Mouse (Mus musculus): ENCODE results near the gene Gde1. TPM values are rescaled to one million over a fixed set of nuclear protein-coding genes. Genes with fewer than 3 reads are reported as not detected.

The Gde1 gene
- polyA plus RNA-seq, 1 experiment from 2014 or later = 115 TPM

DNA sequence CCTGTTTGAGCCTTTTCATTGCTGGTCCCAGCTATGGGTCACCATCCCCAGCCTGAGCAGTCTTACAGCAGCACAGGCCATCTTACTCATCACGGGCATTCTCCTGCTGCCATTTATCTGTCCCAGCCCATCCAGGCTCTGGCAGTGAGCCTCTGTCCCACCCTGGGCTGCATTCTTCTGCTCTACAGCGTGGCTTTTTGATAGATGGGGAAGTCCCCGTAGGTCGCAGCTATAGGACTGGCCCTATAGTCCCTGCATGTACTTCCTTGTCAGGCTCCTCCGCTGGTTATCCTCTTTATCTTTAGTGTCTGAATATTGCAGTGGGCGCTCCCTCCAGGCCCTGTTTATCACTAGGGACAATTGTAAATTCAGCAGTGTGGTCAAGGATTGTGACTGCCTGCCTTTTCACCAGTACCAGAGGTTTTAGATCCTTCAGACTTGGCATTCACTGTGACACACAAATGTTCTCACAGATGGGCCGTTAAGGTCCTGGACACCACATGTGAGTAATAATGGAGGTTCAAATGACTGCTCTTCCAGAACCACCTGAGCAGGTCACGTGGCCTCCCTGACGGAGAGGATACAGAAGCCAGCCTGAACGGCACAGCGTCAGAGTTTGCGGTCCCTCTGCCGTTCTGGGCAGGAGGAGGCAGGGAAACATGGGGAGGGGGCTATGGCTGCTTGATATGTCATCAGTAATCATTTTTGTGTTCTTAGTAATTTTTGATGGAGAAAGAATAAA lies 23.4 kb upstream of the Gde1 start:
- no peak for ATAC-seq (ENCODE audit: low FRiP score)
- no peak overlapping the region for H3K4me2 ChIP-seq (replicated peaks)
- 93% methylated on average over 13 of the region's 13 CpGs for WGBS

DNA sequence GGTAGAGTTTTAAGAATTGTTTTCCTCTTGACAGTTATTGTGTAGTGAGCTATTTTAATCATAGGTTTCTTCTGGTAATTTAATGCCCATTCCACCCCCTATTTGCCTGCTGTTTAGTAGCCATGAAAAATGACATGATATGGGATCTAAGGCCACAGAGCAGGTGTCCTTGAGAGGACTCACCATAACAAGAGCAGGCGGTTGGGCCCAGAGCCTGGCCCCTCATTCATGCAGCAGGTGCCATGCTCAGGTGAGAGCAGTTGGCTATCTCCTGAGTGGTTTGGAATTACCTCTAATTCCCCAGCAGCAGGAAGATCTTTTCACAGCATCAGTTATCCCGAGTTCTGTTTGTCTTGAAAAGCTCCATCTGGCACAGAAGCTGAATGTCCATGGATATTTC lies 19.9 kb upstream of the Gde1 start:
- Histone ChIP-seq H3K27ac (no peak overlapping the region), H3K27me3 (no peaks in the 10 kb centered on the region), H3K4me2 (replicated peaks) (no peak overlapping the region), H3K36me3 (peaks cover 80% of the 10 kb centered on the region), H3K4me3 (no peak overlapping the region), H3K9ac (no peak overlapping the region), H3K9me3 (replicated peaks) (no peaks in the 10 kb centered on the region), H3K4me1 (no peaks in the 10 kb centered on the region)
- WGBS = 88% methylated on average over 2 of the region's 2 CpGs
- ATAC-seq (ENCODE audit: low FRiP score) = no peak

More for the DNA sequence above, 23.4 kb upstream of the Gde1 start:
- Histone ChIP-seq H3K4me1 (no peaks in the 10 kb centered on the region), H3K4me3 (no peak overlapping the region), H3K9me3 (replicated peaks) (no peaks in the 10 kb centered on the region), H3K36me3 (peaks cover 79% of the 10 kb centered on the region), H3K27ac (no peak overlapping the region), H3K27me3 (no peaks in the 10 kb centered on the region), H3K9ac (no peak overlapping the region)

DNA sequence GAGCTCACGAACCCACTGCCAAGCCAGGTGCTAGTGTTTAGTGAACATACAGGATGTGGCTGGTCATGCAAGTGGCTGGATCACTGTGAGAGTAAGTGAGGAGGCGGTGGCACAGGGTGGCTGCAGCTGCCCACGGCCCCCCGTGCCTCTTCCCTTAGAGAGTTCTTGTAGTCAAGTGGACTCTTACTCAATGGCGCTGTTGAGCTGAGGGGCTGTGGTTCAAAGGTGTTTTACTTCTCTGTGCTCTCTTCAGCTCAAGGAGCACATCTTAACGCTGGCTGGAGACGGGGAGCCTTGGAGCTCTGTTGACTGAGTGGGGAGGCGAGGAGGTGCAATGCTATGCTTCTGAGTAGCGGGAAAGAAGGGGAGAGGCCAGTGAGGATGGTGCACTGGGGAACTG lies 18.3 kb upstream of the Gde1 start:
- no peak overlapping the region for H3K27ac ChIP-seq
- no peaks in the 10 kb centered on the region for H3K9me3 ChIP-seq (replicated peaks)
- H3K27me3 ChIP-seq = no peaks in the 10 kb centered on the region
- ATAC-seq (ENCODE audit: low FRiP score) = no peak
- WGBS = 87% methylated on average over 9 of the region's 9 CpGs
- no peaks in the 10 kb centered on the region for H3K4me1 ChIP-seq
- no peak overlapping the region for H3K9ac ChIP-seq
- H3K36me3 ChIP-seq = peaks cover 73% of the 10 kb centered on the region
- no peak overlapping the region for H3K4me2 ChIP-seq (replicated peaks)
- H3K4me3 ChIP-seq = no peak overlapping the region

DNA sequence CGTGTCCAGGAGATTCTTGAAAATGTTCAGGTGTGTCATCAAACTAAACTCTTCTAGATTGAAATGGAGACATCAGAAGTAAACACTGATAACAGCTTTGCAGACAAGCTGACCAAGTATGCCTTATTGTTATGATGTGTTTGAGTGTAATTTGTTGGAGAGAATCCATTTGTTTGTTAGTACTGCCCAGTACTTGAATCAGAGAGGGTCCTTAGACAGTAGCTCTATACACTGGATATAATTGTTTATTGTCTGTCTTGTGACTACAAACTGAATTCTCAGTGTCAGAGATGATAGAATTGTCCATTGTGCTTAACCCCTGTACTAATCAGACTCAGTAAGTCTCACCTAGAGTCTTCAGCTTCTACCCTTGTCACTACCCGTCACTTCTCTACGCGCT lies 12.5 kb upstream of the Gde1 start:
- H3K9ac ChIP-seq = no peak overlapping the region
- no peak overlapping the region for H3K4me2 ChIP-seq (replicated peaks)
- H3K27me3 ChIP-seq = no peaks in the 10 kb centered on the region
- no peaks in the 10 kb centered on the region for H3K9me3 ChIP-seq (replicated peaks)
- peaks cover 10% of the 10 kb centered on the region for H3K4me1 ChIP-seq
- H3K27ac ChIP-seq = no peak overlapping the region
- H3K4me3 ChIP-seq = no peak overlapping the region
- H3K36me3 ChIP-seq = peaks cover 50% of the 10 kb centered on the region
- no peak for ATAC-seq (ENCODE audit: low FRiP score)
- WGBS = 95% methylated on average over 4 of the region's 4 CpGs

DNA sequence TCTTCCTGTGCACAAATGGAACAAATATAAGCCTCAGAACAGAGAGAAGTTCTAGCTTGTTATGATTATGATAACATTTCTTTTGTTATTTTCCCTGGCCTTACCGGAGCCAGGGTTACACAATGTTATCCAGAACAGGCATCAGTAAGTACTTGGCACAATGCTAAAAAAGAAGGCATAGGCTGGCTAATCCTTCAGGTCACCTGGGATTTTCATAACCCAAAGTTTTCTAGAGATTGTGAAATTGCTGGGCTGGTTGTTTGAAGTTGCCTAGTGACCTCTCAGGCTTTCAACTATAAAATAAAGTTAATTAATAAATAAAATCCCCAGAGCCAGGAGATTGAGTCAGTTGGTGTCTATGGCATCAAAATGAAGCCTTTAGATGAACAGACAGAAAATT lies 9.3 kb upstream of the Gde1 start:
- no peak for ATAC-seq (ENCODE audit: low FRiP score)
- Histone ChIP-seq H3K9ac (no peak overlapping the region), H3K36me3 (peaks cover 28% of the 10 kb centered on the region), H3K27ac (no peak overlapping the region), H3K4me1 (peaks cover 11% of the 10 kb centered on the region), H3K4me2 (replicated peaks) (no peak overlapping the region), H3K9me3 (replicated peaks) (no peaks in the 10 kb centered on the region), H3K27me3 (no peaks in the 10 kb centered on the region), H3K4me3 (no peak overlapping the region)
- 96% methylated on average over 1 of the region's 1 CpGs for WGBS

DNA sequence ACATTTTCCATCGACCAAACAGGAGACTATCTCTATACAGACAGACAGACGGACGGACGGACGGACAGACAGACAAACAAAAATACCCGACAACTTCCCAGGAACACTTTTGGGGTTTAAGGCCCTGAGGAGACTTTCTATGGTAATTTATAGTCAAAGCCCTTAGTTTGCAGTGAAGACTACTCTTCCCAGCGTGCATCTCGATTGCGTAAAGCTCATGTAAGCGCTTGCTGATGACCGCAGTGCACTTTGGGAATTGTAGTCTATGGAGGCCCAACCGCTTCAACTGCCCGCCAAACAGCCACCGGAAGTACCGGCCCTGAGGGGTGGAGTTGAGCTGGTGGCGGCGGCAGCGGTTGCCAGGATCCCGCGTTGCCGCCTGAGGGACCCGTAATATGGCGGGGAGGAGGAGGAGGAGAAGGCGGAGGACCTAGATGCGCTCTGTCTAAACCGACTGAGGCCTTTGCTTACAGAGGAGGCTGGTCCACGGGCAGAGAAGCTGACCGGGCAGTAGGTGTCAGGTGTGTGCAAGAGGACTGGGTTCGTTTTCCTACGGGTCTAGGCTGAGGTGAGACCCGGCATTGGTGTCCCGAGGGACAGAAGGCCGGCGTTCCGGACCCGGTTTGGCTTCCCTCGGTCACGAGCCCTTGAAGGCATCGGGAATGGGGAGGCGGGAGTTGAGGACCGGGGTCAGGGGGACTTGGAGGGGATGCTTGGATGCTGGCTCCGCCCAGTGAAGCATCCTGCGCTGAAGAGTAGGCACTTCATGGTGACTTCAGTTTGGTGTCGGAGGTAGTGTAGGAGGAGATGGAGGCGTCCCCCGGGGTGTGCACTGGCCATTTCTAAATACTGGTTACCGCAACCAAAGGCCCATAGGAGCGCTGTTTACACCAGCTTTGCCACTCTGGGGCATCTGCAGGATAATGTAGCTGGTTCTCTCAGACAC lies 6.9 kb upstream of the Gde1 start, which contains the start of gene Ccp110:
Gene Ccp110 (plus strand): TSS at position 325 of the 946 bp plus-strand sequence.
- peaks cover 11% of the 10 kb centered on the region for H3K4me1 ChIP-seq
- under 1% methylated on average over 48 of the region's 48 CpGs for WGBS

DNA sequence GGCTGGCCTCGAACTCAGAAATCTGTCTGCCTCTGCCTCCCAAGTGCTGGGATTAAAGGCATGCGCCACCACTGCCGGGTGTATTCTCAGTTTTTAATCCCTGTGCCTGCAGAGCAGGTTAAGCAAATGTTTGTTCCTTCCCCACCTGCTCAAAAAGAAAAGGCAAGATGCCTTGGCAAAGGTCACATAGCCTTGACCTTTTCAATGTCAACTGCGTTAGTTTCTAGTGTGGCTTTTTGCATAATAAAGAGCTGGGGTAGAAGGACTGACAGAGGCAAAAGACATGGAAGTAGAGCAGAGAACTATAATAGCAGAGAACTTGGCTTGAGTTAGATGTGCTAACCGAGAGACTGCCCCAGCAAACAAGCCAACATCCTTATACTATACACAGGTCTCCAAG lies 5.2 kb upstream of the Gde1 start:
- Histone ChIP-seq H3K4me3 (no peak overlapping the region), H3K9ac (no peak overlapping the region), H3K4me2 (replicated peaks) (no peak overlapping the region), H3K36me3 (peaks cover 9% of the 10 kb centered on the region; the same call in 1 of the 2 replicates), H3K9me3 (replicated peaks) (no peaks in the 10 kb centered on the region), H3K4me1 (peaks cover 16% of the 10 kb centered on the region), H3K27ac (no peak overlapping the region), H3K27me3 (no peaks in the 10 kb centered on the region)
- 69% methylated on average over 5 of the region's 5 CpGs for WGBS
- no peak for ATAC-seq (ENCODE audit: low FRiP score)

More for the DNA sequence above, 6.9 kb upstream of the Gde1 start, which contains the start of gene Ccp110:
- Histone ChIP-seq H3K9me3 (replicated peaks) (no peaks in the 10 kb centered on the region), H3K27ac (peak within 1 kb of the TSS; percentile 62), H3K9ac (peak within 1 kb of the TSS; percentile 69), H3K4me3 (peak within 1 kb of the TSS; percentile 66), H3K36me3 (peaks cover 14% of the 10 kb centered on the region; the same call in 1 of the 2 replicates), H3K27me3 (no peaks in the 10 kb centered on the region), H3K4me2 (replicated peaks) (peak within 1 kb of the TSS; percentile 69)
- ATAC-seq (ENCODE audit: low FRiP score) = peak; percentile 96

DNA sequence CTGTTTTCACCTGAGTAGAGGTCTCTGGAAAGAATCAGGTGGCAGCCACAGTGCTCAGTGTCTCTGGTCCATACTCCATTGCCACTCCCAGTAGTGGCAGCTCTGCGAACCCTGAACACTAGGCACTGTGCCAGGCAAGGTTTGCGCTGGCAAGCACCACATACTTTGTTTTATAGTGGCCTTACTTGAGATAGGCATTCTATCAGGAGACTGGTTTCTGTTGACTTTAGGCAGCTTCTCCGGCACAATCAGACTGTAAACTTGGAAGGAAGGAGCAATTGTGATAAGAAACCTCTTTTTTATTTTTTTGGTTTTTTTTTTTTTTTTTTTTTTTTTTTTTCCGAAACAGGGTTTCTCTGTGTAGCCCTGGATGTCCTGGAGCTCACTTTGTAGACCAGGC lies 2.4 kb upstream of the Gde1 start:
- no peaks in the 10 kb centered on the region for H3K9me3 ChIP-seq (replicated peaks)
- no peaks in the 10 kb centered on the region for H3K27me3 ChIP-seq
- ATAC-seq (ENCODE audit: low FRiP score) = no peak
- H3K4me1 ChIP-seq = peaks cover 22% of the 10 kb centered on the region
- no peak overlapping the region for H3K9ac ChIP-seq
- H3K36me3 ChIP-seq = no peaks in the 10 kb centered on the region
- WGBS = 89% methylated on average over 4 of the region's 4 CpGs
- no peak overlapping the region for H3K4me3 ChIP-seq
- H3K4me2 ChIP-seq (replicated peaks) = no peak overlapping the region
- no peak overlapping the region for H3K27ac ChIP-seq

DNA sequence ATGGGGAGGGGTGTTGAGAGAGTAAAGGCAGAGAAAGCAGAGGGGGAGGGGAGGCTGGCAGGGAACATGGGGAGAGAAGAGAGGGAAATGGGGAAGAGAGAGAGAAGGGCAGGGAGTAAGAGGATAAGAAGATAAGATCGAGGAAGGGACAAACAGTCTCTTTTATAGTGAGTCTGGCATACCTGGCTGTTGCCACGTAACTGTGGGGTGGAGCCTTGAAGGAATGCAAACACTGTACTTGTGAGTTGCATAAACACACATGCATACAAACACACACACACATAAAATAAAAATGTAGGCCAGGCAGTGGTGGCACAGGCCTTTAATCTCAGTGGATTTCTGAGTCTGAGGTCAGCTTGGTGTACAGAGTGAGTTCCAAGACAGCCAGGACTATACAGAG lies 1.6 kb upstream of the Gde1 start:
- no peak for ATAC-seq (ENCODE audit: low FRiP score)
- Histone ChIP-seq H3K36me3 (no peaks in the 10 kb centered on the region), H3K27ac (no peak overlapping the region), H3K27me3 (no peaks in the 10 kb centered on the region), H3K4me1 (peaks cover 21% of the 10 kb centered on the region), H3K9me3 (replicated peaks) (no peaks in the 10 kb centered on the region), H3K9ac (no peak overlapping the region), H3K4me3 (no peak overlapping the region), H3K4me2 (replicated peaks) (no peak overlapping the region)
- 79% methylated on average over 2 of the region's 2 CpGs for WGBS

DNA sequence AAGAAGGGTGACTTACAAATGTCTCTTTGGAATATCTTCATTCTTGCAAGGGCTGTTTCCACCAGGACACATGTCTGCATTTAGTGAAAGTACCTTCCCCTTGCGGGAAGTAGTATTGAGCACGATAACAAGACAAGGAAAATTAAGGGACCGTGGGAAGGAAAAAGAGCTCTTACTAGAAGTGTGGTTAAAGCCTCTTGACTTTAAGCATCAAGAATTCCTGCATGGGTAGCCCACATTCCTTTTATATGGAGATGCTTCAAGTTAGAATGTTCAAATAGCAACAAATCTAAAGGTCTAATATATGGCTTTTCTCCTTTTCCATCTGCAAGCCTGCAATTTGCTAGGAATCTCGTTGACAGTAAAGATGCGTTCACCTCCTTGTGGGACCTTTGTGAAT lies 910 bp upstream of the Gde1 start:
- H3K4me3 ChIP-seq = no peak overlapping the region
- H3K9me3 ChIP-seq (replicated peaks) = no peaks in the 10 kb centered on the region
- no peak overlapping the region for H3K27ac ChIP-seq
- H3K36me3 ChIP-seq = 0 out of 2 replicates have a peak, but pooled peaks cover 3% of the 10 kb centered on the region
- H3K4me1 ChIP-seq = peaks cover 21% of the 10 kb centered on the region
- H3K9ac ChIP-seq = no peak overlapping the region
- ATAC-seq (ENCODE audit: low FRiP score) = no peak
- no peak overlapping the region for H3K4me2 ChIP-seq (replicated peaks)
- no peaks in the 10 kb centered on the region for H3K27me3 ChIP-seq
- 93% methylated on average over 5 of the region's 5 CpGs for whole genome bisulfite sequencing

DNA sequence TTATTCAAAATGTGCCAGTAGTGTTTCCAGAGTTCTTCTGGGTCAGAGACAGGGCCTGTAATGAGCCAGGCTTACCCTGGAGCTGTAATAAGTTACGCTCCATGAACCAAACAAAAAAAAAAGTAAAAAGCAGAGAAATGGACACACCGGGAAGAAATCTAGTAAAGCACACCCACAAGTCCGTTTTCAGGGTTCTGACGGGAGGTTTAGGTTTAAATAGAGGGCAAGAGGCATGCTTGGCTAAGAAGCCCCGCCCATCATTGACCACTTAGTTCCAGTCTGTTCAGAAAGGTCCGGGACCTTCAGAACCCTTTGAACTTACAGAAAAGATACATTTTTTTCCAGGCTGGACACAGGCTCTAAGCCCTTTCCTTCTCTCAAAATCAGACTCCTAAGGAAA lies 473 bp upstream of the Gde1 start:
- Histone ChIP-seq H3K27ac (peak overlapping the region; percentile 90; the same call in 1 of the 2 replicates), H3K36me3 (0 out of 2 replicates have a peak, but pooled peaks cover 3% of the 10 kb centered on the region), H3K9ac (0 out of 2 replicates have a peak overlapping the region, but pooled peaks have one; percentile 85), H3K9me3 (replicated peaks) (no peaks in the 10 kb centered on the region), H3K4me3 (peak overlapping the region; percentile 80), H3K4me1 (peaks cover 21% of the 10 kb centered on the region), H3K27me3 (no peaks in the 10 kb centered on the region), H3K4me2 (replicated peaks) (peak overlapping the region; percentile 62)
- WGBS = 42% methylated on average over 6 of the region's 6 CpGs
- ATAC-seq (ENCODE audit: low FRiP score) = no peak; the same call in 1 of the 2 replicates

Data from hindbrain, embryonic 12.5 days (tissue).